Comparison of ENCODE assay signal across 15 mouse cellular contexts in genomic region chr8:84388773-84389172, GRCm38 (mm10). TPM values are rescaled to one million over a fixed set of nuclear protein-coding genes. Genes with fewer than 3 reads are reported as not detected.
DNase-seq lines count a peak whose midpoint lies in the region; ATAC-seq and TF ChIP-seq lines count a peak whose summit lies in the region.
"Had no signal": no experiment of that assay in that cellular context is flagged by ENCODE, and none has a peak within 500 bp of the region (broad histone marks: within the 10 kb centered on the region; RNA-seq: fewer than 3 reads in every experiment).

No protein-coding gene starts in this region.

- no peak overlapping the region for H3K27ac ChIP-seq in heart, embryonic 11.5 days (ENCODE audit: low read depth, low read length)
- peak overlapping the region; percentile 64 for H3K27ac ChIP-seq in lung, embryonic 16.5 days (ENCODE audit: low read length)
- no peak overlapping the region for H3K27ac ChIP-seq in lung, postnatal 0 days (ENCODE audit: low read length)
- H3K27ac ChIP-seq: embryonic facial prominence, embryonic 12.5 days; forebrain, embryonic 13.5 days; hindbrain, embryonic 15.5 days; macrophage had no signal

- no peaks in the 10 kb centered on the region for H3K27me3 ChIP-seq in heart, embryonic 11.5 days (ENCODE audit: control insufficient read depth, insufficient read depth, low read length)
- H3K27me3 ChIP-seq in lung, embryonic 16.5 days (ENCODE audit: control insufficient read depth, insufficient read depth, low read depth, low read length) = no peaks in the 10 kb centered on the region
- H3K27me3 ChIP-seq in lung, postnatal 0 days (replicated peaks; ENCODE audit: insufficient read depth, low read length) = no peaks in the 10 kb centered on the region
- H3K27me3 ChIP-seq: embryonic facial prominence, embryonic 12.5 days; forebrain, embryonic 13.5 days; hindbrain, embryonic 15.5 days had no signal

- no peak for TF ChIP-seq EP300 in lung, postnatal 0 days (IDR thresholded peaks at IDR 0.05)

- TF ChIP-seq CTCF in lung, adult 2 months (IDR thresholded peaks at IDR 0.05; ENCODE audit: insufficient read depth, low read length) = no peak
- TF ChIP-seq CTCF in lung, postnatal 0 days (IDR thresholded peaks at IDR 0.05) = no peak

- no peak overlapping the region for H3K4me2 ChIP-seq in heart, embryonic 11.5 days
- H3K4me2 ChIP-seq in lung, embryonic 16.5 days (ENCODE audit: low read depth, low read length) = no peak overlapping the region
- no peak overlapping the region for H3K4me2 ChIP-seq in lung, postnatal 0 days (replicated peaks; ENCODE audit: low read depth, low read length)
- H3K4me2 ChIP-seq: embryonic facial prominence, embryonic 12.5 days; forebrain, embryonic 13.5 days; hindbrain, embryonic 15.5 days had no signal

- H3K36me3 ChIP-seq in heart, embryonic 11.5 days (ENCODE audit: control insufficient read depth, insufficient read depth, low read length) = no peaks in the 10 kb centered on the region
- no peaks in the 10 kb centered on the region for H3K36me3 ChIP-seq in lung, embryonic 16.5 days (ENCODE audit: control insufficient read depth, insufficient read depth, low read length)
- no peaks in the 10 kb centered on the region for H3K36me3 ChIP-seq in lung, postnatal 0 days (ENCODE audit: insufficient read depth, low read length)
- H3K36me3 ChIP-seq: embryonic facial prominence, embryonic 12.5 days; hindbrain, embryonic 15.5 days had no signal

- H3K9me3 ChIP-seq in heart, embryonic 11.5 days (replicated peaks; ENCODE audit: control insufficient read depth, low read length) = no peaks in the 10 kb centered on the region
- H3K9me3 ChIP-seq in lung, embryonic 16.5 days (ENCODE audit: control insufficient read depth, low read length) = no peaks in the 10 kb centered on the region
- no peaks in the 10 kb centered on the region for H3K9me3 ChIP-seq in lung, postnatal 0 days (ENCODE audit: low read length)
- H3K9me3 ChIP-seq: embryonic facial prominence, embryonic 12.5 days; forebrain, embryonic 13.5 days; hindbrain, embryonic 15.5 days had no signal

- no peak overlapping the region for H3K9ac ChIP-seq in heart, embryonic 11.5 days (ENCODE audit: low read depth, low read length)
- H3K9ac ChIP-seq in lung, embryonic 16.5 days (ENCODE audit: low read length) = no peak overlapping the region
- no peak overlapping the region for H3K9ac ChIP-seq in lung, postnatal 0 days (replicated peaks; ENCODE audit: low read depth)
- H3K9ac ChIP-seq: embryonic facial prominence, embryonic 12.5 days; forebrain, embryonic 13.5 days; hindbrain, embryonic 15.5 days had no signal

- 64% methylated on average over 9 of the region's 9 CpGs for WGBS in heart, embryonic 11.5 days (ENCODE audit: insufficient replicate concordance)
- WGBS in lung, embryonic 16.5 days = 11% methylated on average over 9 of the region's 9 CpGs
- 15% methylated on average over 9 of the region's 9 CpGs for WGBS in lung, adult 2 months
- WGBS in lung, postnatal 0 days = 13% methylated on average over 9 of the region's 9 CpGs

- no peak overlapping the region for H3K4me3 ChIP-seq in heart, embryonic 11.5 days (ENCODE audit: low read depth, low read length)
- H3K4me3 ChIP-seq in lung, embryonic 16.5 days (ENCODE audit: low read length) = no peak overlapping the region
- no peak overlapping the region for H3K4me3 ChIP-seq in lung, adult 2 months (replicated peaks; ENCODE audit: extremely low read depth, low read depth, low read length)
- no peak overlapping the region for H3K4me3 ChIP-seq in lung, postnatal 0 days (ENCODE audit: low read depth, low read length)
- H3K4me3 ChIP-seq: embryonic facial prominence, embryonic 12.5 days; forebrain, embryonic 13.5 days; hindbrain, embryonic 15.5 days had no signal

- no peaks in the 10 kb centered on the region for H3K4me1 ChIP-seq in heart, embryonic 11.5 days (ENCODE audit: control insufficient read depth, insufficient read depth, low read length)
- H3K4me1 ChIP-seq in lung, embryonic 16.5 days (replicated peaks; ENCODE audit: control insufficient read depth, insufficient read depth, low read length) = peaks cover 11% of the 10 kb centered on the region
- H3K4me1 ChIP-seq in lung, adult 2 months (ENCODE audit: control insufficient read depth, insufficient read depth, low read length) = no peaks in the 10 kb centered on the region
- H3K4me1 ChIP-seq in lung, postnatal 0 days (ENCODE audit: insufficient read depth, low read depth, low read length) = no peaks in the 10 kb centered on the region
- H3K4me1 ChIP-seq: forebrain, embryonic 13.5 days; hindbrain, embryonic 15.5 days had no signal

- TF ChIP-seq POLR2A in lung, adult 2 months (IDR thresholded peaks at IDR 0.05; ENCODE audit: borderline replicate concordance, extremely low read depth, low read depth, low read length) = no peak

- ATAC-seq in heart, embryonic 11.5 days (replicated peaks; ENCODE audit: insufficient number of reproducible peaks, low FRiP score, low TSS enrichment) = no peak
- ATAC-seq in lung, embryonic 16.5 days (ENCODE audit: low read depth) = peak; percentile 95
- ATAC-seq in lung, postnatal 0 days = peak; percentile 64
- ATAC-seq in granulocyte monocyte progenitor cell, adult 5-6 weeks (replicated peaks; ENCODE audit: poor library complexity, severe bottlenecking) = no peak
- ATAC-seq: activated CD4-positive, CD25-positive, alpha-beta regulatory T cell, adult 4 months; forebrain, embryonic 13.5 days had no signal

- DNase-seq in heart, adult 18-20 months = peak; percentile 4
- no peak for DNase-seq in lung, adult 2 months
- peak; percentile 43 for DNase-seq in lung, postnatal 0 days (ENCODE audit: low spot score)
- no peak for DNase-seq in layer of hippocampus, adult 9-11 months
- no peak for DNase-seq in right cerebral cortex, postnatal 25 days
- DNase-seq: cerebellum, adult 9-11 months; layer of hippocampus, postnatal 36 days had no signal

RNA-seq across cellular contexts. Expression of gene Cacna1a, which starts 0.5 kb away (rescaled TPM):
- total RNA-seq in heart, adult 18-20 months (2021) = 1 to 10 TPM; 2.3 to 4.3 TPM
- polyA plus RNA-seq in heart, embryonic 11.5 days (2014; fragmentation: Nextera tagmentation; extraction: Ambion mirVana) = 6.3 and 7.6 TPM in 2 replicates
- 1.9 and 2.7 TPM in 2 replicates for polyA plus RNA-seq in lung, embryonic 16.5 days (2015; fragmentation: Nextera tagmentation; extraction: Ambion mirVana)
- 11.3 and 13.3 TPM in 2 replicates for polyA plus RNA-seq in lung, adult 2 months (2012; rRNA removed)
- polyA plus RNA-seq in lung, postnatal 0 days (2015; fragmentation: Nextera tagmentation; extraction: Ambion mirVana) = 2.0 and 3.3 TPM in 2 replicates
- 1.5 and 6.3 TPM in 2 replicates for total RNA-seq in granulocyte monocyte progenitor cell, adult 5-6 weeks (2014; fragmentation: Nextera tagmentation)
- 0.57 and 7.0 TPM in 2 replicates for total RNA-seq in granulocyte monocyte progenitor cell, adult 5-6 weeks (2017)

Comparison
In these comparisons a context has a peak if more than half of its experiments do, and no peak if none do; other contexts are left out.
1. DNase-seq: peak in heart, adult 18-20 months (2 of 2) and lung, postnatal 0 days (single experiment); none in lung, adult 2 months (single experiment), layer of hippocampus, adult 9-11 months (single experiment) and right cerebral cortex, postnatal 25 days (single experiment).
2. ATAC-seq: peak in lung, embryonic 16.5 days (single experiment) and lung, postnatal 0 days (single experiment); none in heart, embryonic 11.5 days (single experiment) and granulocyte monocyte progenitor cell, adult 5-6 weeks (single experiment).